Mouse (Mus musculus): ENCODE measurements around the gene Olfr317. TPM values are rescaled to one million over a fixed set of nuclear protein-coding genes. Genes with fewer than 3 reads are reported as not detected.
"Not testable (repeated sequence)": the region's sequence is repeated elsewhere in the genome, so short reads cannot be mapped to it uniquely, and the experiment has no call there.

Gene Olfr317
- not detected for total RNA-seq (2021)
- long read RNA-seq, experiment 1, result 0 reads
- long read RNA-seq, experiment 2, result 0 reads

- no peak for DNase-seq (ENCODE audit: low spot score in 2 of 2)
These were observed at the start of gene Olfr317 for GRCm38 (mm10) chr11:58738792-58739262. Olfr317 (minus strand) TSS chr11:58739212.

GRCm38 (mm10) chr11:58788346-58788745, 49.3 kb upstream of the Olfr317 start:
- DNase-seq (ENCODE audit: low spot score in 2 of 2), result no peak

- no peak for DNase-seq (ENCODE audit: low spot score in 2 of 2)
These were observed 48.6 kb upstream of the Olfr317 start for GRCm38 (mm10) chr11:58787651-58788050.

GRCm38 (mm10) chr11:58784182-58784581, 45.2 kb upstream of the Olfr317 start:
- no peak for DNase-seq (ENCODE audit: low spot score in 2 of 2)

GRCm38 (mm10) chr11:58782480-58783089, 43.6 kb upstream of the Olfr317 start, which contains the start of gene Olfr314:
Olfr314 (plus strand) TSS chr11:58782952.
- DNase-seq (ENCODE audit: low spot score in 2 of 2), result no peak

GRCm38 (mm10) chr11:58772888-58773287, 33.9 kb upstream of the Olfr317 start, which contains the start of gene Olfr315:
Olfr315 (plus strand) TSS chr11:58773188.
- DNase-seq (ENCODE audit: low spot score in 2 of 2), result no peak

- no peak for DNase-seq (ENCODE audit: low spot score in 2 of 2)
These were observed 13.4 kb upstream of the Olfr317 start, which contains the start of gene Olfr316 for GRCm38 (mm10) chr11:58752434-58752833. Olfr316 (plus strand) TSS chr11:58752734.

- DNase-seq (ENCODE audit: low spot score in 2 of 2), result not testable (repeated sequence)
These were observed 12.1 kb upstream of the Olfr317 start for GRCm38 (mm10) chr11:58751096-58751495.

- no peak for DNase-seq (ENCODE audit: low spot score in 2 of 2)
These were observed 5.6 kb downstream of the Olfr317 start for GRCm38 (mm10) chr11:58733372-58733771.

GRCm38 (mm10) chr11:58727896-58728650, 10.9 kb downstream of the Olfr317 start:
- DNase-seq (ENCODE audit: low spot score in 2 of 2), result not testable (repeated sequence)

- no peak for DNase-seq (ENCODE audit: low spot score in 2 of 2)
These were observed 15.1 kb downstream of the Olfr317 start, which contains the start of gene Olfr318 for GRCm38 (mm10) chr11:58723914-58724313. Olfr318 (minus strand) TSS chr11:58724014.

- DNase-seq (ENCODE audit: low spot score in 2 of 2), result no peak
These were observed 19.3 kb downstream of the Olfr317 start for GRCm38 (mm10) chr11:58719701-58720100.

GRCm38 (mm10) chr11:58717723-58718122, 21.3 kb downstream of the Olfr317 start:
- DNase-seq (ENCODE audit: low spot score in 2 of 2), result not testable (repeated sequence)

- DNase-seq (ENCODE audit: low spot score in 2 of 2), result no peak
These were observed 29.9 kb downstream of the Olfr317 start for GRCm38 (mm10) chr11:58709086-58709485.

- DNase-seq (ENCODE audit: low spot score in 2 of 2), result no peak
These were observed 40.1 kb downstream of the Olfr317 start, which contains the start of gene Olfr319 for GRCm38 (mm10) chr11:58698862-58699261. Olfr319 (plus strand) TSS chr11:58699162.

Other genes with a start within 250 kb of the Olfr317 start
- gene Olfr332, start 246.7 kb downstream of the Olfr317 start, total RNA-seq (2021), result not detected
- gene Olfr331, start 236.6 kb downstream of the Olfr317 start, total RNA-seq (2021), result not detected
- 1 to 10 TPM; 1.1 to 1.4 TPM for gene Olfr330, start 204.4 kb downstream of the Olfr317 start, total RNA-seq (2021)
- 1 to 10 TPM in 1 of 2 experiments, under 1 TPM in 1; 0.45 to 1.0 TPM for gene Olfr329-ps, start 192.8 kb downstream of the Olfr317 start, total RNA-seq (2021)
- gene Olfr328, start 183.6 kb downstream of the Olfr317 start, total RNA-seq (2021), result under 1 TPM; 0.28 to 0.45 TPM
- gene Olfr224, start 168.7 kb downstream of the Olfr317 start, total RNA-seq (2021), result not detected
- not detected for gene Olfr325, start 161.5 kb downstream of the Olfr317 start, total RNA-seq (2021)
- gene Olfr324, start 144.1 kb downstream of the Olfr317 start, total RNA-seq (2021), result not detected
- not detected for gene 2210407C18Rik, start 123.1 kb downstream of the Olfr317 start, total RNA-seq (2021)
- not detected for gene Olfr323, start 108.7 kb downstream of the Olfr317 start, total RNA-seq (2021)
- 1 to 10 TPM in 1 of 2 experiments, under 1 TPM in 1; 0.90 to 1.8 TPM for gene Trim58, start 98.7 kb downstream of the Olfr317 start, total RNA-seq (2021)
- gene Olfr322, start 80.4 kb downstream of the Olfr317 start, total RNA-seq (2021), result not detected
- gene Olfr320, start 58.1 kb downstream of the Olfr317 start, total RNA-seq (2021), result not detected
- gene Olfr319, start 40.0 kb downstream of the Olfr317 start, total RNA-seq (2021), result not detected
- not detected for gene Olfr318, start 15.2 kb downstream of the Olfr317 start, total RNA-seq (2021)
- not detected for gene Olfr316, start 13.5 kb upstream of the Olfr317 start, total RNA-seq (2021)
- not detected for gene Olfr315, start 34.0 kb upstream of the Olfr317 start, total RNA-seq (2021)
- not detected for gene Olfr314, start 43.7 kb upstream of the Olfr317 start, total RNA-seq (2021)
- gene Fam183b, start 62.7 kb upstream of the Olfr317 start, total RNA-seq (2021), result 1 to 10 TPM; 4.8 to 6.0 TPM
- gene Olfr313, start 75.8 kb upstream of the Olfr317 start, total RNA-seq (2021), result not detected
- not detected for gene Olfr312, start 90.0 kb upstream of the Olfr317 start, total RNA-seq (2021)
- gene Olfr311, start 100.0 kb upstream of the Olfr317 start, total RNA-seq (2021), result not detected
- 10 to 100 TPM; 12.7 to 13.3 TPM for gene Gm12258, start 107.9 kb upstream of the Olfr317 start, total RNA-seq (2021)
- 10 to 100 TPM; 10.8 to 12.0 TPM for gene 2810021J22Rik, start 128.0 kb upstream of the Olfr317 start, total RNA-seq (2021)
- gene Zfp39, start 165.0 kb upstream of the Olfr317 start, total RNA-seq (2021), result 1 to 10 TPM; 7.3 to 8.9 TPM
- 1 to 10 TPM; 2.7 to 4.9 TPM for gene Btnl10, start 178.7 kb upstream of the Olfr317 start, total RNA-seq (2021)
- 100 to 1,000 TPM; 171 to 181 TPM for gene Rnf187, start 199.7 kb upstream of the Olfr317 start, total RNA-seq (2021)
- gene Hist3h2ba, start 209.7 kb upstream of the Olfr317 start, total RNA-seq (2021), result 10 to 100 TPM; 58.4 to 77.5 TPM
- gene Hist3h2a, start 215.5 kb upstream of the Olfr317 start, total RNA-seq (2021), result 10 to 100 TPM; 47.6 to 64.4 TPM
- under 1 TPM; 0.08 to 0.36 TPM for gene Trim17, start 215.5 kb upstream of the Olfr317 start, total RNA-seq (2021)
- gene Trim11, start 238.9 kb upstream of the Olfr317 start, total RNA-seq (2021), result 10 to 100 TPM; 34.1 to 34.8 TPM